Mouse (Mus musculus) erythroblast, embryonic 14.5 days (primary cell): Measurements from ENCODE around the gene S100a5.

Source experiments
- GATA1 ChIP-seq: IDR thresholded peaks from 2 replicates; pipeline ENCODE4 v1.6.1; 2012; ENCODE audit warnings: low read length, inconsistent platforms, mixed read lengths
- TAL1 ChIP-seq: IDR thresholded peaks from 3 replicates; pipeline ENCODE4 v1.6.1; 2012; ENCODE audit warnings: low read length, inconsistent platforms, mixed read lengths

DNA sequence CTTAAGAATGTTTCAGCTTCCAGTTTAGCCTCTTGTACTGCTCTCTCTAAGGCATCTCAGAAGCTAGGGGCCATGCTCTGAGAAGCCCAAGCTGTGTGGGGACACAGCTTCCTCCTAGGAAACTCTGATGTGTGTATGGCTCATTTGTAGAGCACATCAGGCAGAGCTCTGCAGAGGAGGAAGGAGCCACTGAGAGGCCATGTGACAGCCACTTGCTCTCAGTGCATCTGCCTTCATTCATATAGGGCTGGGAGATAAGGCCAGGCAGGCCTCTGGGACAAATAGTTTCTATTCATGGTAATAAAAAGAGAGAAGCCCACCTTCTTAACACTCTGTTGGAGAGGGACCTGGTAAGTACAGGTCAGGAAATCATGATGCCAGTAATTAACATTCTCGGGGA, 13.9 kb upstream of the S100a5 start:
- no peak for TF ChIP-seq TAL1
- no peak for TF ChIP-seq GATA1
